Mouse (Mus musculus) G1E (cell line): ENCODE data around the gene Kntc1. TPM values are rescaled to one million over a fixed set of nuclear protein-coding genes. Genes with fewer than 3 reads are reported as not detected.

Source experiments
- ATAC-seq: 2 replicates; pipeline ENCODE4 v1.8.0; 2016; ENCODE audit warnings: mild to moderate bottlenecking; ENCODE audit not compliant: insufficient number of reproducible peaks, poor library complexity, low FRiP score, severe bottlenecking; ENCODE audit errors: extremely low read depth
- DNase-seq: peaks from one replicate; pipeline ENCODE4 v3.0.0; 2012; ENCODE audit warnings: low spot score
- H3K27me3 ChIP-seq: 2 replicates; pipeline ENCODE4 v1.6.1; 2012; ENCODE audit warnings: mild to moderate bottlenecking, low read length, inconsistent platforms; ENCODE audit not compliant: insufficient read depth
- H3K36me3 ChIP-seq: replicated peaks from 2 replicates; pipeline ENCODE3; 2012; ENCODE audit warnings: mild to moderate bottlenecking, inconsistent platforms
- H3K4me1 ChIP-seq: 2 replicates; pipeline ENCODE4 v1.6.1; 2012; ENCODE audit warnings: low read depth, low read length, inconsistent platforms, mixed read lengths; ENCODE audit not compliant: insufficient read depth
- H3K4me3 ChIP-seq: 2 replicates; pipeline ENCODE4 v1.5.1; 2012; ENCODE audit warnings: low read depth, mild to moderate bottlenecking, inconsistent platforms, low read length, moderate library complexity, mixed read lengths
- H3K9me3 ChIP-seq: replicated peaks from 2 replicates; pipeline ENCODE4 v1.6.1; 2012; ENCODE audit warnings: inconsistent platforms
- CTCF ChIP-seq: IDR thresholded peaks from 2 replicates; pipeline ENCODE4 v1.5.1; 2012; ENCODE audit warnings: low read depth, low read length, inconsistent platforms, mixed read lengths
- GATA1 ChIP-seq: IDR thresholded peaks from 2 replicates; pipeline ENCODE4 v1.6.1; 2012; ENCODE audit warnings: borderline replicate concordance, low read length, inconsistent platforms, mixed read lengths
- GATA2 ChIP-seq: IDR thresholded peaks from 2 replicates; pipeline ENCODE4 v1.6.1; 2012; ENCODE audit warnings: low read depth, low read length, inconsistent platforms, borderline replicate concordance
- POLR2AphosphoS5 ChIP-seq: IDR thresholded peaks from 2 replicates; pipeline ENCODE4 v1.6.1; 2012; ENCODE audit warnings: low read depth, low read length, inconsistent platforms; ENCODE audit not compliant: insufficient replicate concordance
- TAL1 ChIP-seq: conservative IDR thresholded peaks from 2 replicates; pipeline ENCODE4 v1.6.1; 2012; ENCODE audit warnings: low read depth, low read length, inconsistent platforms, mixed read lengths
- polyA plus RNA-seq: library from polyadenylated mRNA; stranded (reverse); fragments of >175 nt; gene quantifications from 2 replicates; pipeline ENCODE4 v1.2.3, GENCODE M21; 2012
- total RNA-seq, 2 experiments: library from RNA; stranded (forward) in 1 of 2; stranded (reverse) in 1 of 2; fragments of 200-1000 nt in 1 of 2; fragments of >200 nt in 1 of 2; fragmentation: Nextera tagmentation in 1 of 2; gene quantifications; 2 replicates each; pipeline ENCODE4 v1.2.3; 2014 to 2017

Kntc1 gene
- total and polyA plus RNA-seq, 3 experiments = 3.8 to 117 (median 68.0) TPM

- Histone ChIP-seq H3K4me1 (no peaks in the 10 kb centered on the region), H3K27me3 (no peaks in the 10 kb centered on the region), H3K9me3 (no peaks in the 10 kb centered on the region), H3K4me3 (no peak overlapping the region), H3K36me3 (peaks cover 86% of the 10 kb centered on the region)
- DNase-seq = no peak
- no peak for ATAC-seq
- TF ChIP-seq TAL1 (no peak), GATA1 (no peak), GATA2 (no peak), POLR2AphosphoS5 (no peak), CTCF (no peak)
Measured at GRCm38 (mm10) chr5:123820501-123821263, 71.2 kb downstream of the Kntc1 start.

DNA sequence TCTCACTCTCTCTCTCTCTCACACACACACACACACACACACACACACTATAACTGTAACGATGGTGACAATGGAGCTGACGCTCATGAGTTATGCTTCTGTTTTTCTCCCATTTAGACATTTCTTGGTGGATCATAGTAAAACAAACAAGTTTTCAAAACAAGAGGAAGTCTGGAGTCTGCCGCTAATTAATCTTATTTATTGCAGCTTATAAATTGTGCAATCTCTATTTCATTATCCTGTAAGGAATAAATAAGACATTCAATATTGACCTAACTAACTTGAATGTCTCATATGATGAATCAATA lies 71.7 kb downstream of the Kntc1 start:
- Histone ChIP-seq H3K4me3 (no peak overlapping the region), H3K9me3 (no peaks in the 10 kb centered on the region), H3K36me3 (peaks cover 80% of the 10 kb centered on the region), H3K27me3 (no peaks in the 10 kb centered on the region), H3K4me1 (no peaks in the 10 kb centered on the region)
- TF ChIP-seq GATA1 = no peak
- no peak for TF ChIP-seq GATA2
- TF ChIP-seq POLR2AphosphoS5 = no peak
- no peak for TF ChIP-seq CTCF
- TF ChIP-seq TAL1 = no peak
- DNase-seq = no peak
- ATAC-seq = no peak

DNA sequence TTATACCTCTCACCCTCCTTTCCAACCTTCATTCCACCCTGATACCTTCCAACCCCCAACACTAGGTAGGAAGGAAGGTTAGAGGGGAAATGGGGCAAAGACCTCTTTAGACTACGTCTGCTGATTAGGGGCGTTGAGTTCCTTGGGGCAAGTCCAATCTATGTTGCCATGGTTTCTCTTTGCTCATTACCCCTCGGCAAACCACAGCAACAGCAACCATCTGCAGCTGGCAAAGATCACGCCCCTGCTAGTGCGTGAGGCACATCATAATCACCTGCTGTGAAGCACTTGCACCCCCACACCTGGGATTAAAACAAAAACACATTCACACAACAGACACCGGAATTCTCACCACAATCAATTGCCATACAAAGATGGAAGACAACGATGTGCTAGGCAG lies 73.2 kb downstream of the Kntc1 start:
- H3K9me3 ChIP-seq = no peaks in the 10 kb centered on the region
- no peaks in the 10 kb centered on the region for H3K4me1 ChIP-seq
- no peak for TF ChIP-seq GATA2
- no peak for TF ChIP-seq POLR2AphosphoS5
- TF ChIP-seq CTCF = no peak
- no peak for TF ChIP-seq TAL1
- no peak for TF ChIP-seq GATA1
- peaks cover 70% of the 10 kb centered on the region for H3K36me3 ChIP-seq
- no peaks in the 10 kb centered on the region for H3K27me3 ChIP-seq
- no peak overlapping the region for H3K4me3 ChIP-seq
- ATAC-seq = no peak
- no peak for DNase-seq

DNA sequence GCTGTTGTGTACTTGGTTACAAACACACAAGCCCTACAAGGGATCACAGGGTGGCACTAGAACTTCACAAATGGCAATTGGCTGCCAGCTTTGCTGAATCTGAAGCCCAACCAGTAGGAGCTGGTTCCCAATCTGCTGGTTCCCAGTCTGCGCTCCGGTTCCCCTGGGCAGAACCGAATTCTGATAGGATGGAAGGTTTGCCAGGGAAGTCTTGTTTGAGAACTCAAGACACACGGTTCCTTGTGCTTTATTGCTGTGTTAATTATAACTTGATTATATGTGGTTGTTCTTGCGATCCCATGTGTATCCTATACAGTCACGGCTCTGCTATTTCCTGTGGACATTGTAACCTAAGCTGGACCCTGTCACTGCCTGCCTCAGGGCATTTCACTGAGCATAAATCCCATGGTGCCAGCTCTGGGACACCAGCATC lies 78.2 kb downstream of the Kntc1 start:
- H3K9me3 ChIP-seq = no peaks in the 10 kb centered on the region
- TF ChIP-seq CTCF (no peak), GATA1 (no peak), POLR2AphosphoS5 (no peak)
- DNase-seq (no peak), ATAC-seq (no peak)
- no peaks in the 10 kb centered on the region for H3K4me1 ChIP-seq
- H3K36me3 ChIP-seq = peaks cover 25% of the 10 kb centered on the region
- no peaks in the 10 kb centered on the region for H3K27me3 ChIP-seq
- no peak overlapping the region for H3K4me3 ChIP-seq

DNA sequence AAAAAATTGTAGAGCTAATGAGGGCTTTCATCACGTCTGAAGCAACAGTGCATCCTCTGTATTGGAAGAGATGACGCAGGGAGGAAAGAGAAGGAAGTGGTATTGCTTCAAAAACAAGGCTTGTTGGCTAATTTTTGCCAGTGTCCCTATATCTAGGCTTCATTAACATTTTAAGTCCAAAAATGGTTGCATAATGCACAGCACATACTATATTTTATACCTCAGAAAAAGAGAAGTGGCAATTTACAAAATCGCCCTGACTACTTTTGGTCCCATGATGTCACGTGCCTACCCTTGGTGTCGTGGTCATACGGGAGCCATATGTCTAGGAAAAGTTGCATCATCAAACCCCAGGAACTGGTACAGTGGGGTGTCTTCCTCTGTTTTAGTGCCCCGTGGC lies 82.8 kb downstream of the Kntc1 start:
- H3K9me3 ChIP-seq = no peaks in the 10 kb centered on the region; the same call in 1 of the 2 replicates
- H3K36me3 ChIP-seq = peaks cover 4% of the 10 kb centered on the region
- TF ChIP-seq GATA2 (no peak), TAL1 (no peak), GATA1 (no peak), CTCF (no peak), POLR2AphosphoS5 (no peak)
- DNase-seq (no peak), ATAC-seq (no peak)
- no peak overlapping the region for H3K4me3 ChIP-seq
- no peaks in the 10 kb centered on the region for H3K4me1 ChIP-seq
- H3K27me3 ChIP-seq = peaks cover 7% of the 10 kb centered on the region

- Histone ChIP-seq H3K27me3 (peaks cover 7% of the 10 kb centered on the region), H3K36me3 (no peaks in the 10 kb centered on the region), H3K4me1 (no peaks in the 10 kb centered on the region), H3K9me3 (no peaks in the 10 kb centered on the region; the same call in 1 of the 2 replicates), H3K4me3 (no peak overlapping the region)
- no peak for ATAC-seq
- DNase-seq = no peak
- TF ChIP-seq GATA1 = no peak
- no peak for TF ChIP-seq TAL1
- TF ChIP-seq POLR2AphosphoS5 = no peak
- TF ChIP-seq GATA2 = no peak
- TF ChIP-seq CTCF = no peak
Measured at GRCm38 (mm10) chr5:123834836-123835235, 85.3 kb downstream of the Kntc1 start.
